Comparison of ENCODE assay signal across 12 mouse cellular contexts in the genomic region with DNA sequence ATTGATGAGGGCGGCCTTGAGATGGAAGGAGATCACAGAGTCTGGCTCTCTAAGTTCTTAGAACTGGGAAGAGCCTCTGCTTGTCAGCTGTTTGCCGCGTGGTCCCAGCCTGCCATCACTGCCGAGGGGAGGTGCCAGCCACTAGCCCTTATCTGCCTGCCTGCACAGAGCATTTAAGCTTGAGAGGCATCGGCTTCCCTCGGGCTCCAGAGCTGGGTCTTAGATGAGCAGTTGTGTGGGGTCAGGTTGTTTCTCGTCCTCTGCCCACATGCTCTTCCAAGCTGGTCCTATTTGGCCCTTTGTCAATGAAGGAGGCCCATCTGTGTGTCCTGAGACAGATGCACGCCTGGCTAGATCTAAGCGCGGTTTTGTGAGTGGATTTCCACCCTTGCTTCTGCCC. TPM values are rescaled to one million over a fixed set of nuclear protein-coding genes. Genes with fewer than 3 reads are reported as not detected.
A peak's percentile ranks its signal among the peaks of the same experiment; 100 is the strongest.
DNase-seq lines count a peak whose midpoint lies in the region; ATAC-seq lines count a peak whose summit lies in the region.
"Had no signal": no experiment of that assay in that cellular context is flagged by ENCODE, and none has a peak within 500 bp of the region (broad histone marks: within the 10 kb centered on the region; RNA-seq: fewer than 3 reads in every experiment).

No protein-coding gene starts in this region.

- no peaks in the 10 kb centered on the region for H3K27me3 ChIP-seq in hindbrain, embryonic 13.5 days
- H3K27me3 ChIP-seq in hindbrain, embryonic 10.5 days (ENCODE audit: insufficient read depth, poor library complexity, severe bottlenecking) = no peaks in the 10 kb centered on the region
- H3K27me3 ChIP-seq in midbrain, embryonic 12.5 days = no peaks in the 10 kb centered on the region
- H3K27me3 ChIP-seq: embryonic facial prominence, embryonic 15.5 days had no signal

- DNase-seq in adrenal gland, adult 8-10 months = peak; percentile 19
- no peak for DNase-seq in adrenal gland, postnatal 4 days (ENCODE audit: low spot score in 2 of 2)
- DNase-seq in hindbrain, embryonic 10.5 days (ENCODE audit: low spot score) = no peak
- DNase-seq in cerebellum, adult 9-11 months = peak; percentile 46
- no peak for DNase-seq in thymus, postnatal 25 days
- no peak for DNase-seq in spleen, postnatal 36 days (ENCODE audit: low spot score in 2 of 2)
- DNase-seq: kidney, postnatal 14 days; lung, postnatal 10 days had no signal

- H3K27ac ChIP-seq in hindbrain, embryonic 13.5 days = 0 out of 2 replicates have a peak overlapping the region, but pooled peaks have one; percentile 8
- H3K27ac ChIP-seq in hindbrain, embryonic 10.5 days = no peak overlapping the region
- peak overlapping the region; percentile 70 for H3K27ac ChIP-seq in midbrain, embryonic 12.5 days (replicated peaks)
- H3K27ac ChIP-seq: embryonic facial prominence, embryonic 15.5 days had no signal

- 0 out of 2 replicates have a peak overlapping the region, but pooled peaks have one; percentile 24 for H3K9ac ChIP-seq in hindbrain, embryonic 13.5 days
- no peak overlapping the region for H3K9ac ChIP-seq in midbrain, embryonic 12.5 days (replicated peaks)
- H3K9ac ChIP-seq: embryonic facial prominence, embryonic 15.5 days had no signal

- peaks cover 17% of the 10 kb centered on the region for H3K4me1 ChIP-seq in hindbrain, embryonic 13.5 days (replicated peaks)
- peaks cover 22% of the 10 kb centered on the region for H3K4me1 ChIP-seq in hindbrain, embryonic 10.5 days (replicated peaks)
- H3K4me1 ChIP-seq in midbrain, embryonic 12.5 days = peaks cover 23% of the 10 kb centered on the region
- H3K4me1 ChIP-seq: embryonic facial prominence, embryonic 15.5 days had no signal

- H3K4me2 ChIP-seq in hindbrain, embryonic 13.5 days = no peak overlapping the region
- H3K4me2 ChIP-seq in midbrain, embryonic 12.5 days (replicated peaks) = no peak overlapping the region
- H3K4me2 ChIP-seq: embryonic facial prominence, embryonic 15.5 days had no signal

- WGBS in hindbrain, embryonic 13.5 days = 76% methylated on average over 10 of the region's 10 CpGs
- 70% methylated on average over 10 of the region's 10 CpGs for WGBS in hindbrain, embryonic 10.5 days
- 46% methylated on average over 10 of the region's 10 CpGs for whole genome bisulfite sequencing in midbrain, embryonic 12.5 days

- no peak for ATAC-seq in hindbrain, embryonic 13.5 days (ENCODE audit: low FRiP score)
- peak; percentile 51; the same call in 1 of the 2 replicates for ATAC-seq in midbrain, embryonic 12.5 days (ENCODE audit: low FRiP score, low read depth)

- no peak overlapping the region for H3K4me3 ChIP-seq in hindbrain, embryonic 13.5 days
- no peak overlapping the region for H3K4me3 ChIP-seq in hindbrain, embryonic 10.5 days
- no peak overlapping the region for H3K4me3 ChIP-seq in midbrain, embryonic 12.5 days
- H3K4me3 ChIP-seq: embryonic facial prominence, embryonic 15.5 days; myocyte had no signal

- H3K9me3 ChIP-seq in hindbrain, embryonic 13.5 days = no peaks in the 10 kb centered on the region
- no peaks in the 10 kb centered on the region for H3K9me3 ChIP-seq in hindbrain, embryonic 10.5 days
- H3K9me3 ChIP-seq in midbrain, embryonic 12.5 days = no peaks in the 10 kb centered on the region
- H3K9me3 ChIP-seq: embryonic facial prominence, embryonic 15.5 days had no signal

- H3K36me3 ChIP-seq in hindbrain, embryonic 13.5 days = peaks cover 4% of the 10 kb centered on the region; the same call in 1 of the 2 replicates
- no peaks in the 10 kb centered on the region for H3K36me3 ChIP-seq in hindbrain, embryonic 10.5 days
- H3K36me3 ChIP-seq in midbrain, embryonic 12.5 days = no peaks in the 10 kb centered on the region
- H3K36me3 ChIP-seq: embryonic facial prominence, embryonic 15.5 days had no signal

RNA-seq across cellular contexts. Expression of gene Mapre3, which starts 10.7 kb away (rescaled TPM):
- 10 to 100 TPM; 75.9 to 93.2 (median 85.2) TPM for total RNA-seq in adrenal gland, adult 8-10 months (2022)
- 10 to 100 TPM; 43.3 to 47.1 TPM for total RNA-seq in adrenal gland, postnatal 4 days (2021)
- 108 and 115 TPM in 2 replicates for polyA plus RNA-seq in hindbrain, embryonic 13.5 days (2015; fragmentation: Nextera tagmentation; extraction: Ambion mirVana)
- 21.1 and 41.8 TPM in 2 replicates for polyA plus RNA-seq in hindbrain, embryonic 10.5 days (2016; fragmentation: Nextera tagmentation; extraction: Ambion mirVana)
- polyA plus RNA-seq in midbrain, embryonic 12.5 days (2016; fragmentation: Nextera tagmentation; extraction: Ambion mirVana) = 69.3 and 77.7 TPM in 2 replicates

RNA-seq across cellular contexts. Expression of gene Tmem214, which starts 42.6 kb away (rescaled TPM):
- total RNA-seq in adrenal gland, adult 8-10 months (2022) = 10 to 100 TPM; 55.5 to 66.8 (median 59.6) TPM
- total RNA-seq in adrenal gland, postnatal 4 days (2021) = 10 to 100 TPM; 61.2 to 63.4 TPM
- polyA plus RNA-seq in hindbrain, embryonic 13.5 days (2015; fragmentation: Nextera tagmentation; extraction: Ambion mirVana) = 59.5 and 61.9 TPM in 2 replicates
- 64.0 and 67.6 TPM in 2 replicates for polyA plus RNA-seq in hindbrain, embryonic 10.5 days (2016; fragmentation: Nextera tagmentation; extraction: Ambion mirVana)
- 58.4 and 65.5 TPM in 2 replicates for polyA plus RNA-seq in midbrain, embryonic 12.5 days (2016; fragmentation: Nextera tagmentation; extraction: Ambion mirVana)

Comparison
In these comparisons a context has a peak if more than half of its experiments do, and no peak if none do; other contexts are left out.
1. DNase-seq: peak in adrenal gland, adult 8-10 months (single experiment) and cerebellum, adult 9-11 months (single experiment); none in adrenal gland, postnatal 4 days (0 of 2), hindbrain, embryonic 10.5 days (single experiment), thymus, postnatal 25 days (single experiment) and spleen, postnatal 36 days (0 of 2).